Mouse (Mus musculus) lung, postnatal 14 days (tissue): ENCODE results near the gene Ucn3.
"Not testable (repeated sequence)": the region's sequence is repeated elsewhere in the genome, so short reads cannot be mapped to it uniquely, and the experiment has no call there.

Experiments used
- DNase-seq: peaks from one replicate; pipeline ENCODE4 v3.0.0; 2021

Gene Ucn3

DNA sequence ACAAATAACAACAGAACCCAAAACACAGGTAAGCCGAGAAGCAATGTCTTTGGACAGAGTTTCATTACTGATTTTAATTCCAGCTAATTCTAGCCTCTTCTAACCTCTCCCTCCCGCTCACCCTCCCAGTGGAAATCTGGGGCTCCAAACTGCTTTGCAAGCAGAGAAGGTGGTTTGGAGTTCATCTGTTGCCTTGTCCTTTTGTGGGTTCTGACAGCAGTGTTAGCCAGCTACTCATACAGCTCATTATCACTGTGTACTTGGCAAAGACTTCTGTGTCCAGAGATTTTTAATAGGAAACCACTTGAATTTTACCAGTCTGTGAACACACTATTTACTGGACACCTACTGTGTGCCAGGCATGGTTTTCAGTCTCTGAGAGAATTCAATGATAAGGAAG lies at the start of gene Ucn3:
TSS of gene Ucn3 (minus strand) at position 101 of the 400 bp plus-strand sequence.
- DNase-seq = no peak

DNA sequence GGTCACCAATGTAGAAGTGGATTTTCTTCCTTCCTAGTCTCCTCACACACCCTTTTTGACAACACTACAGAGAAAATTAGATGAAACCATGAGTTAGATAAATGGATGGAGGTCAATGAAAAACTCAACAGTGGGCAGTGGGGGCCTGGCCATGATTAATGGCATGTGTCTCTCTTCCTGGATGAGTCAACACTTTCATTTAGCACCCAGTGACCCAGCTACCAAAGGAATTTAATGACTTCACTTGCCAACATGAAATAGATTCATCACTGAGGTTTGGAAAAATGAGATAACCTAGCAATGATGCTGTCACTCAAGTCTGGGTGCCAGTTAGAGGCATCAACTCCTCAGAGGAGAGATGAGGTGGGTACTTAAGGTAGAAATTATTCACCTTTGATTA lies 46.9 kb upstream of the Ucn3 start:
- DNase-seq = no peak

DNA sequence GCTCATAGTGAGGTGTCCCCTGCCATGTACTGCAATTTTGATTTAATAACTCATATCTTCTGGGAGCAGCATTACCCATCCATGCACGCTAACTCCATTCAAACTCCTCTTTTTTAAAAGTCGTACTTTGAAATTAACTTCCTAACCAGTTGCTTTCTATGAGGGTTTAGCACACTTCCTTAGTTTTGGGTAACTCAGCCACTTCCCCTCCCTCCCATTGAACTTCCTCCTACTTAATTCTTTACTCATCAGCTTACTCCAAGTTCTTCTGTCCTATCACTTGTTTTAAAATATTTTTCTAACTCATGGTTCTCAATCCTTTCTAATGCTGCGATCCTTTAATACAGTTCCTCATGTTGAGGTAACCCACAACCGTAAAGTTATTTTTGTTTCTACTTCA lies 23.7 kb upstream of the Ucn3 start:
- DNase-seq = no peak

DNA sequence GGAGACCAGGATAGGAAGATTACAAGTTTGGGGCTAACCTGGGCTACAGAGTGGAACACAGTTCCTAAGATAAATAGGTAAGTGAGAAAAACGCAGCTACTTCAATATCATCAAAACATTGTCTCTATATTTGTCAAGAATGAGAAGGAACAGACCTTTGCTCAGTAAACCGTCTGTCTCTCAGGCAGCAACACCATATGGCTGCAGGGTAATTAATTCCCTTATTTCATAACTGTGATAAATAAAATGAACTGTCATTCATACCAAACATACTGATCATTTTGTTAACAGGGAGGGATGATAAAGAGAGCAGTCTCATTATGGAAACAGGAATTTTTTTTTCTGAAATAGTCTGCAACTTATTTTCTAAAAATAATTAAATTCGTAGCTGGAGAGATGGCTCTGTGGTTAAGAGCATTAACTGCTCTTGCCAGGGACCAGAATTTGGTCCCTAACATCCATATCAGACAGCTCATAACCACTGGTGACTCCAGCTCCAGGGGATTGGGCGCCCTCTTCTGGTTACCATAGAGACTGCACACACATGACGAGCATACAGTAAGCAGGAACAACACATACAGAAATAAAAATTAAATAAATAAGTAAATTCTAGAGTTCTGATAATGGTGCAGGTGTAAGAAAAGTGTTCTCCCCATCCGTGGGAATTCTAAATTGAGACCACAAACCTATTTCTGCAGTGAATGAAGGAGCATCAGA lies 6.2 kb upstream of the Ucn3 start:
- no peak for DNase-seq

DNA sequence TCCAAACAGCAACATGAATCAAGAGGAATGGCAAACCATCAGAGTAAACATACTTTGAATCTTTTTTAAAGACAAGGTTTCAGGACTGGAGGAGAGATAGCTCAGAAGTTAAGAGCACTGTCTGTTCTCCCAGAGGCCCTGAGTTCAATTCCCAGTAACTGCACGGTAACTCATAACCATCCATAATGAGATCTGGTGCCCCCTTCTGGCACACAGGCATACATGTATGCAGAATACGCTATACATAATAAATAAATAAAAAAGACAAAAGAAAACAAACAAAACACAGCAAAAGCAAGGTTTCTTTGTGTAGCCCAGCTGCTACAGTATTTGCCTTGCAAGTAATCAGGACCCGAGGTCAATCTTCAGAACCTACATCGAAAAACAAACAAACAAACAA lies 4.3 kb upstream of the Ucn3 start:
- DNase-seq = no peak

DNA sequence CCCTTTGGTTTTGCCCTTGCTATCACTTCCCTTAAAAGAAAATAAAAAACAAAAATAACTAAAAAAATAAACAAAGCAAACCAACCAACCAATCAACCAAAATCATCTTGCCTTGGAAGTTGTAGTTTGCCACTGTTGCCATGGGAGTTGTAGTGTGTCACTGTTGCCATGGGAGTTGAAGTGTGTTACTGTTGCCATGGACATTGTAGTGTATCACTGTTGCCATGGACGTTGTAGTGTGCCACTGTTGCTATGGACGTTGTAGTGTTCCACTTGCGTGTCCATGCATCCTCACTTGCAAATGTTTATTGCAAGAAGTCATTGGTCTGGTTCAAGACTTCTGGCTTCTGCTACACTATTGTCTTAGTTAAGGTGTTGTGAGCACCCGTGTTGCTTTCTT lies 2.1 kb upstream of the Ucn3 start:
- DNase-seq = no peak

DNA sequence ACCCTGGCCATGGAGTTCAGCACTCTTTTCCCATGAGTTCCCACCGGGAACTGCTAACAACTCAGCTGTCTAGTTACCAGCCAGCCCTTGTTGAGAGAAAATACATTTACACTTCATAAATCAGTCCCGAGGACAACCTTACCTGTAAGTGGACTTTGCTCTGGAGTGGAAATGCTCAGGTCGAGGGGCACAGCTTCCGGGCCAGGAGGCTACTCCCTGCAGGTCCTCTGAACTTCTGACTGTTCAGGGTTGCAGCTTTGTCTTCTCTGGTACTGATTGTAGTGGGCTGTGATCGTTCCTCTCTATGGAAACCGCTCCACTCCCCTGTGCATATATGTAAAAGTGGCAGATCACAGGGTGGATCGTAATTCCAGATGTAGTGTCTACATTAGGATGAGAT lies 450 bp downstream of the Ucn3 start:
- no peak for DNase-seq

DNA sequence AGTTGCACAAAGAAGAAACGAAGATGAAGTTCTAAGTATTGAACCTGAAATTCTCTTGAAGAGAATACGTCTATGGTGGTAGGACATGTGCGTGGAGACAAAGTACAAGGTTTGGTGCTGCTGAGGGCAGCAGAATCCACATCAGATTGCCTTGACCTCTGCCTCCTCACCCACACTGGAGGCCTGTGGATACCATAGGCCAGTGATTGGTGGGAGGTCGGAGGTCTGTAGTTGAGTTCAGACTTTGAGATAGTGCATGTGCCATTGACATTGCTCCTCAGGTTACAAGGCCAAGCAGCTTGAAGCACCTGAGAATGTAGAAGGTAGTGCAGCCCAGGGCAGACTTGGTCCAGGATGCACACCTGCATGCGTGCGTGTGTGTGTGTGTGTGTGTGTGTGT lies 19.1 kb downstream of the Ucn3 start:
- no peak for DNase-seq

DNA sequence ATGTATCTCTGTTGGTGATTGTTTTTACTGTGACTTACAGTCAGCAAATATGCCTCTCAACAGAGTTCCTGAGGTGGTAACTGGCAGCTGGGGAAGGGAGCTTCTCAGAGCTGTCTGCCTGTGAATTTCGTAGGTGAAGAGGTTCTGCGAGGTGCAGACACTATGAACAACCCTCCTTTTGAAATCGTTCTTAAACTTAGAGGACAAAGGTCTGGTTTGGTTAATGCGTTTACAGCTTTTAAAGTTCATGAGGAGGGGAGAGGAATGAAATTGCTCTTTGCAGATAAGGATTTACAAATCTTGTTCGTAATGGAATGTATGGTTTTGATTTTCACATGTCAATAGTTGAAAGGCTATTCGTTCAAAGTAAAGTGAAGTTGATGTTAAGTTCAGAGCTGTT lies 19.5 kb downstream of the Ucn3 start:
- no peak for DNase-seq

DNA sequence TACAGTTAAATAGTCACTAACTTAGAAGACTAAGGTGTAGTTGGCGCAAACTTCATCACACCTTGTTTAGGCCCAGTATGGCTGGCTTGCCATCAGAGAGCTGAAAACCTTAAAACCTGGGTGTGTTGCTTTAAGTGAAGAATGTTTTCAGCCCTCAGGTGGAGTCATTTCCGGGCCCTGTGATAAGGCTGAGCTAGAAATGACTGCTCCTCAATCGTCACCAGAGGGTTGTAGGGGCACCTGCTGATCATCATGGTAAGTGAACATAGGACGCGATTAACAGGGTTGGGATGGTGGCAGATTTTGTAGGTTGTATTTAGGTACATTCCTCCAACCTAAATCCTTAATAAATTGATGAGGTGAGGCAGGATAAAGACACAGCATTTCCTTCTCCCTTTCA lies 20.7 kb downstream of the Ucn3 start:
- DNase-seq = no peak

DNA sequence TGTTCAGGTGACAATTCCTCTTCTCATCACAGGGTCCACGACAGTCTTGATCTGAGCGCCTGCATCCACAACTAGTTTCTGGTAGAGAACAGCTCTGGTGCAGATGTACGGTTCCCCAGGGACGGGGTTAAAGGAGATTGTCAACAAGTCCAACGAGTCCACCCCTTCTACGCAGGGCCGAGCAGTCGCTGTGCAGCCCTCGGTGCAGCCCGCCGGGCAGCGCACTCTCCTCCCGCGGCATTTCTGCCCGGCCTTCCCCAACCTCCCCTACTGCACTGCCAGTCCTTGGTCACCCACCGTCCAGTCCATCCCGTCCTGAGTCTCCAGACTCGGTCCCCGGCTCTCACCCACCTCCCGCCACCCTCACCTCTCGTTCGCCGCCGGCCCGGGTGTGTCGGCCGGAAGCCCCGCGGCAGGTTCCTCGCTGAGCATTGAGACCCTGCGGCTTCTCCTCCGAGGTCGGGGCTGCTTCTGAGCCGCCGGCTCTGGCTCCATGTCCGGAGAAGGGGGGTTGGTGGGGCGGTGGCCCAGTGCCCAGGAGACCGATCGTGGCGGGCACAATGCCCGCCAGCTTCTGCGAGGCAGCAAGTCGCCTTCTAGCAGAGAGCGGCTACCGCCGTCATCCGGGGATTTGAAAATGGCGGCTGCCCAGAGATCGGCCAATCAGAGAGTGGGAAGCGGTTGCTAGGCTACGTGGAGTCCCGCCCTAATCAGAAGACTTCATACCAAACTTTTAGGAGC lies 27.4 kb downstream of the Ucn3 start, which contains the start of the genes Net1 and Tubal3:
TSS of gene Net1 (minus strand) at position 650 of the 741 bp plus-strand sequence.
TSS of gene Tubal3 (plus strand) at position 704 of the 741 bp plus-strand sequence.
- DNase-seq = peak; percentile 88

DNA sequence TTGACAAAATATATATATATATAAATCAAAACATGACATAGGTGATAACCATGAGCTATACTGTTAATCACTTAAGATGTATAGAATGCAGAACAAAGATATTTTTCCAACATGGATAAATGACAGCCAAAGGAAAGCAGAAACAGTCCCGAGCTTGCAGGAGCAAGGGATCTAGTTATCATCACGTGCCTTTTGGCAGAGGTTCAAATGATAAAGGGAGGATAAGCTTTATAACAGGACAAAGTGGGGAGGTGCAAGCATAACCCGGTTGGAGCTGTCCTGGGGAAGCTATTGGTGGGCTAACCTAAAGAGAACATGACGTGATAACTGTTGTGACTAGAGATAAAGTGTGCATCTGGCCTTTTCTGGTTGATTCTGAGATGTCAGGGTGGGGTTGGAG lies 31.6 kb downstream of the Ucn3 start:
- no peak for DNase-seq

DNA sequence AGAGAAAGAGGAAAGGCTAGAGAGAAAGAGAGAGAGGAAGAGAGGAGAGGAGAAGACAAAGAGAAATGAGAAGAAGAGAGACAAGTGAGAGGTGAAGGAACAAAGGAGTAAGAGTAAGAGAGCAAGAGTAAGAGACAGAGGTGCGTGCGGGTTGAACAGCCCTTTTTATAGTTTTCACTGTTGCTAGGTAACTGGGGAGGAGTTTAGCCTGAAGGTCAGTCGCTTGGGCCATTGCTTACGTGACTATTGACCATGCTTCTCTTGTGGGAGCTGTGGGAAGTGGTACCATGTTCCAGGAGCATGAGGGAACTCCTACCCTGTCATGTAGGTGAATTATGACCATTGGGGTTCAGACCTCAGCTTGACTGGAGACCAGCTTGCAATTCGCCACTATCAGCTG lies 34.8 kb downstream of the Ucn3 start:
- no peak for DNase-seq

DNA sequence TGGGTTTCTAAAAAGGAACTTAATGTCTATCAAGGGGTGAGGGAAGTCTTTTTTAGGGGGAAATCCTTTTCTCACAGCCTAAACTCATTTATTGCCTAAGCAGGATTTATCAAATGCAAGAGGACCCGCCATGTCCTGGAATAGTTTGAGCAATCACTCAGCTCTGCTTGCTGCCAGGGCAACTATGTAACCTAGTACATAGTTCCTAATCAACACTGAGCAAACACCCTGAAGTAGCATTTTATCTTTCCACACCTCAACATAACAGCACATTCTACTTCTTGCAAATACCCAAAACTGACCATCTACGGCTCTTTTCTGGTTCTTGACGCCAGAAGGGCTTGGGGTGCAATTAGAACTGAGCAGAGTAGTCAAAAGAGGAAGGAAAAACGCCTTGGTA lies 36.9 kb downstream of the Ucn3 start:
- no peak for DNase-seq

DNA sequence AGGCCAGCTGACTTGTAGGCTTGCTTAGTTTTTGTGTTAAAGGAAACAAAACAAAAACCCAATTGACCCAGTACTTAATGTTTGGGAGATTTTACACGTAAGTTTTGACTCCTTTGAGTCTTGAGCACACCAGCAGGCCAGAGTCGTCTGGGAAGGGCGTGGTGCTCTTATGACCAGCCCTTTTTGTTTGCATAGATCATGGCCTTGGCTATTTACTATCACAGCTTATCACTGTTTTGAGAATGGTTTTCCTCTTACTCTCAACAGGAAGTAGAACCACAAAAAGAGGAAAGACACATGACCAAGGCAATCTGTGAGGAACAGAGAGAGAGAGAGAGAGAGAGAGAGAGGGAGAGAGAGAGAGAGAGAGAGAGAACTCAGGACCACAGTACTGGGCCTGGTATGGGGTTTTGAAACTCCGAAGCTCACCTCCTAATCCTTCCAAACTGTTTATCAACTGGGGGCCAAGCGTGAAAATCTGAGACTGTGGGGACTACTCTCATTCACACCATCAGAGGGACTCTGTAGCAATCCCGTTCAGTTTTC lies 37.9 kb downstream of the Ucn3 start:
- DNase-seq = no peak

DNA sequence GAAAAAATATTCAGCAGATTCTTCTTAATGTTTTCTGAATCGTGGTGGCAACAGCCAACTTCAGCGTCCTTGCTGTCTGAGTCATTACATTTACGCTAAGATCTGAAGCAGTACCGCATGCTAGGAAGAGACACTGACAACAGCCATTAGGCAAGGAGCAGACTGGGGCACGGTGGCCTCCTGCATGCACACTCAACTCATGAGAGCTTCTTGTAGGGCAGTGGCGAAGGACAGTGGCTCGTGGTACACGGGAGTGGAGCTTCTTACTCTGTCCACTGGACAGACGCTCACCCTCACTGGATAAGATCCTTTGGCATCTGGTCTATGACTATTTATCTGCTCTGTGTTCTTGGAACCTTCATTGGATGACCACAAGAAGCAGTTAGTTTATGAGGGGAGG lies 45.8 kb downstream of the Ucn3 start:
- no peak for DNase-seq

DNA sequence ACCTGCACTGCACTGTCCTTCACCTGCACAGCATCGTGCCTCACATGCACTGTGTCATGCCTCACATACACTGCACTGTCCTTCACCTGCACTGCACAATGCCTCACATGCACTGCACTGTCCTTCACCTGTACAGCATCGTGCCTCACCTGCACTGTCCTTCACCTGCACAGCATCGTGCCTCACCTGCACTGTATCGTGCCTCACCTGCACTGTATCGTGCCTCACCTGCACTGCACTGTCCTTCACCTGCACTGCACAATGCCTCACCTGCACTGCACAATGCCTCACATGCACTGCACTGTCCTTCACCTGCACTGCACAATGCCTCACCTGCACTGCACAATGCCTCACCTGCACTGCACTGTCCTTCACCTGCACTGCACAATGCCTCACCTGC lies 46.9 kb downstream of the Ucn3 start:
- DNase-seq = not testable (repeated sequence)

DNA sequence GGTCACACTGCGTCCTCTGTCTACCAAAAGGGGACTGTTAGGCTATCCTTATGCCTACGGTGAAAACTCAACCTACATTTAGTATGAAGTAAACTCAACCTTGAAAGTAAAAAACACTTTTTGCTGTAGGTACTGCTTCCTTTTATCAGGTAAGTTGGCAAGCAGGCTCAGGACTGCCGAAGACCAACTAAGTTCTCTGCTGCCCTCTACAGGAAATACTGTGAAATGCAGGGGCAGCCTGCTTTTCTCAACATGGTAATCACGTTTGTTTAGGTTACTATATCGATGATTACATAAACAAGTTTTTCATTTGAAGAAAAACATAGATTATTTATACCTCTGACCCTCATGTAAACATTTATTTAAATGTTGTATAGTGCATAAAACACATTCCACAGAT lies 48.2 kb downstream of the Ucn3 start:
- peak; percentile 84 for DNase-seq

DNA sequence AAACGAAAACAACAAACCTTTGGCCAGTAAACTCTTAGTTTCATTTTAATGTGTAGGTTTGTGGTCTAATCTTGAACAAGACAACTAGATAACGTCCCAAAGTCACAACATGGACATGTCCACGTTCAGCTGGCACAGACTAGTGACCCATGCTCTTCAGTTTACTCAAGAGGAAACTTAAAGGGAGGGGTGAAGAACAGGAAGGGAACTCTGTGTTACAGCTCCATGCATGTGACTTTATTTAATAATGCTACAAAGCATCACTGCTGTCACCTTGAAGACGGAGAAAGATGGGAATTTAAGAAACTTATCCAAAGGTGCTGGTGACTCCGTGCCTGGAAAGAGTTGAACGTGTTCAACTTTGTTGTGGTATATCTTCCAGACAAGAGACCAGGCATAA lies 49.1 kb downstream of the Ucn3 start:
- DNase-seq = no peak

DNA sequence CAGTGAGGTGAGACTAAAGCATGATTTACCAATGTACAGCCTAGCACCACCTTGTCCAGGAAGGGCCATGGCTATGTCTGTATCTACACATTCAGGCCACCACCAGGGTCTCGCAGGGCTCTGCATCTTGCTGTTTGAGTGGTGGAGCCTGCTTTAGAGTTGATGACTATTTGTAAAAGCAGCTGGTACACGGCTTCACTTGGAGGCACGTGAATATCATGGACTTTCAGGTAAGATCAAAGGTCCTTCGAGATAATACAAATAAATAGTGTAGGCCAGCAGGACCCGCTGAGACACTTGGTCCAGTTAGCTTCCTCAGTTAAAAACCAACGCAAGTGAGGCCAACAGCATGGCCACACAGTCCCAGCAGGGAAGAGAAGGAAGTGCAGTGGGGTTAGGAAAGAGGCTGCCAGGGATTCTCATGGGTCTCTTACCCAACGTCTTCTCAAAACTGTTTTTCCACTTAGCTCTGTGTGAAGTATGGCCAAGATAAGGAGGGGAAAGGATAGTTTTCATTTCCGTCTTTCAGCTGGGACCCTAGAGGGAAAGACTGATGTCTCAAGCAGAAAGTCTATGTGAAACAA lies 49.7 kb downstream of the Ucn3 start:
- DNase-seq = no peak

DNA sequence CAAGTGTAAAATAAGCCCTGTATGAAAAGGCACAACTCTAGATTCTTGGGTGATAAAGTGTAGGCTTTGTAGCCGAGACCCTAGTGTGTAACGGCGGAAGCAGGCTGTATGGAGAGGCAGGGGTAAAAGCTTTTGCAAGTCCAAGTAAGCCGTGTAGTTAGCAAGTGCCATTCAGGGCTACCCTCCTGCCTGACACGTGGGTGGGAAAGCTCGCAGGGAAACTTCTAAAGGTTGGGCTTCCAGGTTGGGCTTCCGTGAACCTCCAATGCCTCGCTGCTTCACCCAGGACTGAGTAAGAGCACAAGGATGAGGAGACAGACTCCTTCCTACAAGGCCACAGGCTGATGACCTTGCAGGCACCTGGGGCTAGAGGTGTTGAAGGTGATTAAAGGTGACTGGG lies 50.6 kb downstream of the Ucn3 start:
- DNase-seq = no peak

DNA sequence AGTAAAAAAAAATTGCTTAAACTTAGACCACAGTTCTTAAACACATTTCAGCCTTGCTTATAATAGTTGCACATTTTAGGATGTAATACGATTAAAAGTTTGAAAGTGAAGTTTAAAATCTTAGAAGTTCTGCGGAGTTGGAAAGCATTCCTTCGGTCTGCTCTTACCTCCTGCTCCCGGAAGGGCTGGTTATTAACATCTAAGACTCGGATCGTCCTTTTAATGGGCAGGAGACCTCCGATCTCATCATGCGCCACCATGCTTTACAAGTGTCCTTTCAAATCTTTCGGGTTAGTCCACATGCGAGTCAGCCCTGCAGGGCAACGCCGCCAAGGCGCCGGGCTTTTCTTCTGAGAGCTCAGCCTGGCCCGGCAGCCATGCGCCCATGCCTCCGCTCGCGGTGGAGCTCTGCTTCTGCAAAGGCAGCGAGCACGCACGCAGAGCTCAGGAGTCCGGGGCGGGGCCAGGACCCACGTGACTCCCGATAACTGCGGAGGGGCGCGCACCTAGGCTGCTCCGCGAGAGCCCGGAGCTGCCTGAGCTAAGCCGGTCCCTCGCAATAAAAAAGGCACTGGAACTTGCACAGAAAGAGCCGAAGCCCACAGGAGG lies 51.9 kb downstream of the Ucn3 start:
- DNase-seq = peak; percentile 94

DNA sequence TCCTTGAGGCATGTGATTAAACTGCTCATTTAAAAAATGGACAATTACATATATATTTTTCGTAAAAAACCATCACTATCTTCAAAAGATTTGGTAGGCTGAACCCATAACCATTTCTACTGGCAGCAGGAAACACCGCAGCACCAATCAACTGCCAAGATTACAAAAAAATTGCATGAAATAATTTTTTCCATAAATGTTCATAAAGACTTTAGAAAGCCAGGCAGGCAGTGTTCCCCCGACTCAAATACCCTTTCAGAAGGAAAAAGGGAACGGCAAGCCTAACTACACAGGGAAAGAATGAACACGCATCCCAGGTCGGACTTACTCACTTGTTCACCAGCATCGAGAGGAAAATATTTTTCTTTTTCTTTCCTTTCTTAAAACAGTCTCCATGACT lies 52.5 kb downstream of the Ucn3 start:
- no peak for DNase-seq
